Mouse (Mus musculus): ENCODE measurements around the gene Catspere2.
"Not testable (repeated sequence)": the region's sequence is repeated elsewhere in the genome, so short reads cannot be mapped to it uniquely, and the experiment has no call there.

Gene Catspere2

GRCm38 (mm10) chr1:177983024-177983450, at the start of gene Catspere2:
Gene Catspere2, plus strand, starts transcription at chr1:177983423.
- peak; percentile 98 for ATAC-seq (ENCODE audit: low TSS enrichment)

GRCm38 (mm10) chr1:177940422-177940977, 42.7 kb upstream of the Catspere2 start:
- peak; percentile 50; the same call in 1 of the 2 replicates for ATAC-seq (ENCODE audit: low TSS enrichment)

DNA sequence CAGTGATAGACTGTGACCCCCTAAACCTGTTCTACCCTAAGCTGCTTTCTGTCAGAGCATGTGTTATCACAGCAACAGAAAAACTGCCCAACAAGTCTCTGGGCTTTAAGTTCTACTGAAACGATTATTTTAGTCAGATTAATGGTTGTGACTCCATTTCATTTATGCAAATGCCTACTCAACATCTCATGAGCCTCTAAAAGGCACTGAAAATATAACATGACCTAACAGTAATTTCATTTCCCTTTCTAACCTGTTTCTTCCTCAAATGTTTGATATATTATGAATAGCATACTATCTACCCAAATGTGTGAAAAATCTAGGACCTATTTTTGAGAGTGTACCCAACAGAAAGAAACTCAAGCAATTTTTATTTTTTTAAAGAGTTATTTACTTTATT, 1.9 kb upstream of the Catspere2 start:
- no peak for ATAC-seq (ENCODE audit: low TSS enrichment)

DNA sequence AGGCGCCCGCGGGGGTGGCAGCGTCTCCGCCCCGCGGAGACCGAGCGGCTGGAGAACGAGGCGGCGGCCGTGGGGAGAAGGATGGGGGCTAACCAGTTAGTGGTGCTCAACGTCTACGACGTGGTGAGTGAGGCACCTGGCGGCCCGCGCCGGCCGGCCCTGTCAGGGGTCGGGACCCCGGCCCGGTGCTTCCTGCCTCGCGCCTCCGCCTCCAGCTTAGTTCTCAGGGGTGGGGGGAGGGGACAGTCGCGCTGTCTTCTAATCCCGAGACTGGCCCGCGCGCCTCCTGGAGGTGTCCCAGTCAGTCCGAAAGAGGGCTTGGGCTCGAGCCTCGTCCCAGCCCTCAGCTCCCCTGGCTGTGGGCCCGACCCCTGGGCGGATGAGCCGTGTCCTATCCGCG, 359 bp downstream of the Catspere2 start:
- ATAC-seq (ENCODE audit: low TSS enrichment): peak; percentile 43

DNA sequence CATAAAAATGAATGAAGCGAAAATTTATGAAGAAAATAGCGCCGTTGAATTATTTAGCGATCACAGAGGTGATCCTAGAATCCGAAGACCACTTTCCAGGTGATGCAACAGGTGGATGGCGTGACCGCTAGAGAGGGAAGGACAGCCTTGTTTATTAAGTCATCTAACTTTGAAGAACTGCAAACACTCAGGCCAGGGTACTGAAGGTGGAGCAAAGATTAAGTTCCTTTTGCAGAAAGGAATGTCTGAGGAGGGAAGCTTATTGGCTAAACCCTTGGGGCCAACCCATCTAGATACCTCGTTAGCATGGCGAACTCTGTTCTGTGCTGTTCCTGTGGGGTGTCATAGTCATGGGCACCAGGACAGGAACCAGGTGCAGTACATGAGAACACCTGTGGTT, 983 bp downstream of the Catspere2 start:
- ATAC-seq (ENCODE audit: low TSS enrichment): no peak

GRCm38 (mm10) chr1:177987476-177987875, 4.3 kb downstream of the Catspere2 start:
- ATAC-seq (ENCODE audit: low TSS enrichment): not testable (repeated sequence)

GRCm38 (mm10) chr1:178072798-178073197, 89.6 kb downstream of the Catspere2 start:
- not testable (repeated sequence) for ATAC-seq (ENCODE audit: low TSS enrichment)

GRCm38 (mm10) chr1:178097865-178098264, 114.6 kb downstream of the Catspere2 start:
- not testable (repeated sequence) for ATAC-seq (ENCODE audit: low TSS enrichment)

- ATAC-seq (ENCODE audit: low TSS enrichment): not testable (repeated sequence)
Observed at GRCm38 (mm10) chr1:178108514-178108913, 125.3 kb downstream of the Catspere2 start.

- ATAC-seq (ENCODE audit: low TSS enrichment): not testable (repeated sequence)
Observed at GRCm38 (mm10) chr1:178122236-178122635, 139.0 kb downstream of the Catspere2 start.

DNA sequence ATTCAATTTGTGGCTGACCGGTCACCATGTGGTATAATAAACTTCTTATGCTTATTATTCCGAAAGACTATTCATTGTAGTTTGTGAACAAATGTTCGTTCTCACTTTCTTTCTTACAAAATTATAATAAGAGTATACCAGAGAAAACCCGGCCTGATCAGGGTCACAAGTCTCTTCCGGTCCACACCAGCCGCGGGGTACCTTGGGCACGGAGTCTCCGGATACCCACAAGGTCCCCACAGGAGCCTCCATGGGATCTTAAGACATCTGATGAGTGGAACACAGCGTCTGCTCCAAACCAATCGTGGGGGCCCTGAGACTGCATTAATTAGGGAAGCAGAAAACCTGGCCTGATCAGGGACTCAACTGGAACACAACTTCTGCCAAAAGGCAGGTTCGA, 151.1 kb downstream of the Catspere2 start:
- ATAC-seq (ENCODE audit: low TSS enrichment): no peak

DNA sequence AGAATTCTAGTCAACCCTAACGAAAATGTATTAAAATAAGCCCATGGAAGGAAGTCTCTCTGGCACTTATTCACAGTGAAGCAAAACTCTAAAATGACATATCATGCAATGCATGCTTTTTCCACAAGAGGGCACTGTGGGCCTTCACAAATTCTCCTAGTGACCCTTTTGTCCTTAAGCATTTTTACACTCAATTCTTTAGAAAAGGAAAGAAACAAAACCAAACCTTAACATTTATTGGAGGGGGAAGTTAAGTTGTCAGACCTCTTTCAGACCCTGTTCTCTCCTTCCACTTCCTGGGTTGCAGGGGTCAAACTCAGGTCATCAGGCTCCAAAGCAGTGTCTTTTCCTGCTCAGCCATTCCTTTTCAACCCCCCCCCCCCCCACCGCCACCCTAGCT, 163.3 kb downstream of the Catspere2 start:
- ATAC-seq (ENCODE audit: low TSS enrichment): peak; percentile 62; the same call in 1 of the 2 replicates

GRCm38 (mm10) chr1:178146915-178147314, 163.7 kb downstream of the Catspere2 start:
- ATAC-seq (ENCODE audit: low TSS enrichment): not testable (repeated sequence)

- no peak for ATAC-seq (ENCODE audit: low TSS enrichment)
Observed at GRCm38 (mm10) chr1:178182251-178182650, 199.0 kb downstream of the Catspere2 start.

DNA sequence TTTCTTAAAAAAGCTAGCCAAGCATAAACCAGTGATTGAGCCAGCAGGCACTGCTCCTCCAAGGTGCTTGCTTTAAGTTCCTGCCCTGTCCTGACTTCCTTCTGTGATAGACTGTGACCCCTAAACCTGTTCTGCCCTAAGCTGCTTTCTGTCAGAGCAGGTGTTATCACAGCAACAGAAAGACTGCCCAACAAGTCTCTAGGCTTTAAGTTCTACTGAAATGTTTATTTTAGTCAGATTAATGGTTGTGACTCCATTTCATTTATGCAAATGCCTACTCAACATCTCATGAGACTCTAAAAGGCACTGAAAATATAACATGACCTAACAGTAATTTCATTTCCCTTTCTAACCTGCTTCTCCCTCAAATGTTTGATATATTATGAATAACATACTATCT, 202.4 kb downstream of the Catspere2 start:
- ATAC-seq (ENCODE audit: low TSS enrichment): no peak

DNA sequence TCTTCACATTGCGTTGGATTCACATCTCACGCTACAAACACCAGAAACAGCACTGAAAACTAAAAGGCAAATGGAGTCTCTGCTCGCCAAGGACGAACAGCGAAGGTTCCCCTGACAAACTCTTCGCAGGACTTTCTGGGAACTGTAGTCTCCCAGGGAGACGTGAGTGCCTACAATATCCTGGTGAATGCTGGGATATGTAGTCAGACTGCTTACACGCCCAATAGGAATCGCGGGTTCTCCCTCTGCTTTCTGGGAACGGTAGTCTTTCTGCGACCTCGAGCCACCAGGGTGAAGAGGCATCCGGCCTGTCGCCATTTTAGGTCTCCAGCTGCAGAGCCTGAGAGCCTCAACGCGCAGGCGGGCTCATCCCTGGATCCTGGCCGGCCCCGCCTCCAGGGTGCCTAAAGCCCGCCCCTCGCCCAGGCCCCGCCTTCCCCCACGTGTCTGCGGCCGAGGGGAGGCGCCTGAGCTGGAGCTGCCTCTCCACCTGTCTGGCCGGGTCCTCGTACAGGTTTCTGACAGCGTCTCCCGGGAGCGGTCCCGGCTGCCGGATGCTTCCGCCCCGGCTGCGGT, 204.1 kb downstream of the Catspere2 start, which contains the start of gene Desi2:
Gene Desi2 (plus strand): TSS at position 202 of the 576 bp plus-strand sequence.
- ATAC-seq (ENCODE audit: low TSS enrichment): peak; percentile 98

DNA sequence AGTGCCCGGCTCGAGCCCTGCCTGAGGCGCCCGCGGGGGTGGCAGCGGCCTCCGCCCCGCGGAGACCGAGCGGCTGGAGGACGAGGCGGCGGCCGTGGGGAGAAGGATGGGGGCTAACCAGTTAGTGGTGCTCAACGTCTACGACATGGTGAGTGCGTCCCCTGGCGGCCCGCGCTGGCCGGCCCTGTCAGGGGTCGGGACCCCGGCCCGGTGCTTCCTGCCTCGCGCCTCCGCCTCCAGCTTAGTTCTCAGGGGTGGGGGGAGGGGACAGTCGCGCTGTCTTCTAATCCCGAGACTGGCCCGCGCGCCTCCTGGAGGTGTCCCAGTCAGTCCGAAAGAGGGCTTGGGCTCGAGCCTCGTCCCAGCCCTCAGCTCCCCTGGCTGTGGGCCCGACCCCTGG, 204.6 kb downstream of the Catspere2 start:
- peak; percentile 55 for ATAC-seq (ENCODE audit: low TSS enrichment)

- no peak for ATAC-seq (ENCODE audit: low TSS enrichment)
Observed at GRCm38 (mm10) chr1:178188386-178188785, 205.2 kb downstream of the Catspere2 start.

DNA sequence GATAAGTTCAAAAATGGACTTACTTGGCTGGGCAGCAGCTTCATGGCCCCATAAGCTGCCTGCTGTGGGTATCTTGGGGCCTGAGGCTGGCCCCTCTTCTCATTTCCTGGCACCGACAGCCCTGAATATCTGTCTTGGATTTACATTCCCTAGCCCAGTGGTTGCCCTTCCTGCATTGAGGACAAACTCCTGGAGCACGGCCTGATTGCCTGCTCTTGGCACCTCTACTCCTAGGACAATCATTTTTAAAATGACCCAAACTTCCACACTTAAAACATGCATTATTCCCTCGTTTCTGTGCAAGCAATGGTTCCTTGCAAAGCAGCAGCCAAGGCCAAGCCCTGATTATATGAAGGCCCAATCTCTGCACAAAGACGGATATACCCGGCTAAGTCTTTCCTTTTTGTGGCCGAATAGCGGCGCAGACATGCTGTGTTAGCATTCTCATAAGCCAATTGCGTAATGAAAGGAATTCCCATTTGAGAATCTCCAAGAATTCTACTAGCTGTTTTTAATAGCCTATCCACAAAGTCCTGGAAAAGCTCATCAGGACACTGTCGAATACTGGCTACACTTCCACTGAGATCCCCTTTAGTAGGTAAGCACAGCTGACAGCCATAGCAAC, 222.6 kb downstream of the Catspere2 start:
- no peak for ATAC-seq (ENCODE audit: low TSS enrichment)

DNA sequence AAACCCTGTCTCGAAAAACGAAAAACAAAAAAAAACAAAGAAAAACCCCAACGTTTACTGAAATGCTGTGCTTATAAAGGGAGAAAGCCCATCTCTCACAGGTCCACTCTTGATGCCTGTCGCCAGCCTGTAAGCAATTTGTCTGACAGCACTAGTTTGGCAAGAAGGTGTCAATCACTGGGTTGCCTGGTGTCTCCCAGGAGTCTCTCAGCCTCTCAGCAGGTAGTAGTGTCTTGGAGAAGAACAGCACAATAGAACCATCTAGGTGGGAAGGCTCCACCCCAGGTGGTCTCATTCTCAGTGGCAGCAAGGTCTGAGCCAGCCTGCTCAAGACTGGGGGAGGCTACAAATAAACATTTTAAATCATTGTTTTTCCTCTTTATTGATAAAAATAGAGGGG, 224.6 kb downstream of the Catspere2 start:
- ATAC-seq (ENCODE audit: low TSS enrichment): not testable (repeated sequence)

GRCm38 (mm10) chr1:178209966-178210365, 226.7 kb downstream of the Catspere2 start:
- ATAC-seq (ENCODE audit: low TSS enrichment): no peak

DNA sequence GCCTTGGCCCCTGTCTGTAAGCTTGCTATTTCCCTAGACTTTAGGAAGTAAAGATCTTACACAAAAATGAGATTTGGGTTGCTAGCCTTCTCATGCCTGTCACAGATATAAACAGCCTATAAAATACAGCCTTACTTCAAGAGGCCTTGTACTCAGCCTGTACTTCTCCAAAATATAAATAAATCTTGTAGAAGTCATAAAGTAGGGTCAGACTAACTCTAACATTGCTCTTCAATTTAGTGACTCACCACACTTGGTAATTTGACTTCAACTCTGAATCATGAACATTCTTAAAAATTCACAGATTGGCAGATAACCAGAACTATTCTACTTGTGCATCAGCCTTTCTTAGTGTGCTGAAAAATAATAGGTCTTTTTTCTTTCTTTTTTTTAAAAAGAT, 233.9 kb downstream of the Catspere2 start:
- no peak for ATAC-seq (ENCODE audit: low TSS enrichment)

GRCm38 (mm10) chr1:178218305-178218704, 235.1 kb downstream of the Catspere2 start:
- no peak for ATAC-seq (ENCODE audit: low TSS enrichment)

All from frontal cortex, adult (tissue).